Mouse (Mus musculus): Measurements from ENCODE around the gene Gm28551.
A peak's percentile ranks its signal among the peaks of the same experiment; 100 is the strongest.
"Not testable (repeated sequence)": the region's sequence is repeated elsewhere in the genome, so short reads cannot be mapped to it uniquely, and the experiment has no call there.

Gene Gm28551

DNA sequence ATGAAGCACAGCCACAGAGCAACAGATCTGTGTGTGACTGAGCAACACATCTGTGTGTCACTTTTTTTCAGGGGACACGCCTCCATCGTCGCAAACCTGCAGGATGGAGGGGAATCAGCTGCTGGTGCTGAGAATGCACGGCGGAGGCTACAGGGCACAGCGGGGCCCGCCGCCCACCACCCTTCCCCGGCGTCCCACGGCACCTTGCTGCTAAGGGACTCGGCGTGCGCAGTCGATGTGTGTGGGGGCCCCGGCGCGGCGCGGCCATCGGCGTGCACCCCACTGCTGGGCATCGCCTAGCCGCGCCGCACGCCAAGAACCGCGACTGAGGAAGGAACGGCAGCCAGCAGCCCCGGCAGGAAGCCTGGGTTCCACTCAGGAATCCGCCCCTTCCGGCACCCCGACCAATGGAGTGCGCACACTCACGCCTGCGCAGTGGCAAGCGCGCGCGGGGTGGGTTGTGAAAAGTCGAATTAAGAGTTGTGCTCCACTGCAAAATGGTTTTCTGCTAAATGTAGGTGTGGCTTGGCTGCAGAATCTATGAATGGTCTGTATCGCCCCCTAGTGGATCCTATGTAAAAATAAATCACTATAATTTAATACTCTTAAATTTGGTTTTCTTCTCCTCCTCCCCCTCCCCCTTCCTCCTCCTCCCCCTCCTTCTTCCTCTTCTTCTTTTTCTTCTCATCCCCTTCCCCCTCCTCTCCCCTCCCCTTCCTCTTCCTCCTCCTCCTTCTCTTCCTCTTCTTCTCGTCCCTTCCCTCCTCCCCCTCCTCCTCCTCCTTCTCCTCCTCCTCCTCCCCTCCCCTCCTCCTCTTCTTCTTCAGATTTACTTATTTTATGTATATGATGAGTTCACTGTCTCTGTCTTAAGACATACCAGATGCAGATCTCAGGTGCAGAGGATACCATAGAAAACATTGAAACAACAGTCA is at the start of gene Gm28551, which contains the start of the genes Asdurf and Asnsd1:
Gene Gm28551 (minus strand): TSS at position 341 of the 935 bp plus-strand sequence.
Gene Asdurf (minus strand): TSS at position 293 of the 935 bp plus-strand sequence.
Gene Asnsd1 (minus strand): TSS at position 426 of the 935 bp plus-strand sequence.
- DNase-seq, result peak; percentile 97

- DNase-seq, result peak; percentile 21
Observed at GRCm38 (mm10) chr1:53393936-53394760, 41.7 kb upstream of the Gm28551 start.

DNA sequence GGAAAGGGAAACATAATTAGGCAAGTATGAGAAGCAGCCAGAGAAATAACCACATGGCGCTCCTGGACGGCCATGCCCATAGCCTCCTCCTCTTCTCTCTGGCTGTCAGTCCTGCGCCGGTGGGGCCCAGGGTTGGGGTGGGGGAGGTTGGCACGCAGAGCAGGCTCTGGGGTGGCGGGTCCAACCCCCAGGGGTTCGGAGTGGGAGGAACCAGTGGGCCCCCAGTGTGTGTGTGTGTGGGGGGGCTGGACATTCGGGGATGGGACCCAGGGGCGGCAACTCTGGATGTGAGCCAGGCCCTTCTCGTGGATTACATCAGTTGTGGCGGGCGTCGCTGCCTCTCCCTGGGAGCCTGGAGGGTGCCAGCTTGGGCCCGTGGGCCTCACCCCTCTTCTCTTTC is 36.3 kb upstream of the Gm28551 start:
- DNase-seq, result no peak

- DNase-seq, result no peak
Observed at GRCm38 (mm10) chr1:53384085-53384688, 31.7 kb upstream of the Gm28551 start.

GRCm38 (mm10) chr1:53377731-53378130 is 25.3 kb upstream of the Gm28551 start:
- no peak for DNase-seq

- DNase-seq, result not testable (repeated sequence)
Observed at GRCm38 (mm10) chr1:53375965-53376364, 23.5 kb upstream of the Gm28551 start.

DNA sequence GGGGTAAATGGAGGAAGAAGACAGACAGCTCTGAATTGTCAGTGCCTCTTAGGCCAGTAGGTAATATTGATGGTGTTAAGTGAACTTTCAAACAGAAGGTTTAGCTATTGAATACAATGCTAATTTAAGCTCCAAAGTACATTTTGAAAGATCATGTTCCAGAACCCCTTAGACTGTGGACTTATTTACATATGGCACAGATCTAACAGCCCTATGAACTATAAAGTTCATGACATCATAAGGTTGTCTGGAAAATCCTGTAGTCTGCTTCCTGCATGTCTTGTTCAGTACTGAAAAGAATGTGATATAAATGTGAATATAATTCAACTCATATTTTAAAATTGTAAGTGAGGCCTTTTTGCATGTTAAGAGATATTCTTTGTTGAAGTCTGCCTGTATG is 6.5 kb upstream of the Gm28551 start:
- DNase-seq, result no peak

DNA sequence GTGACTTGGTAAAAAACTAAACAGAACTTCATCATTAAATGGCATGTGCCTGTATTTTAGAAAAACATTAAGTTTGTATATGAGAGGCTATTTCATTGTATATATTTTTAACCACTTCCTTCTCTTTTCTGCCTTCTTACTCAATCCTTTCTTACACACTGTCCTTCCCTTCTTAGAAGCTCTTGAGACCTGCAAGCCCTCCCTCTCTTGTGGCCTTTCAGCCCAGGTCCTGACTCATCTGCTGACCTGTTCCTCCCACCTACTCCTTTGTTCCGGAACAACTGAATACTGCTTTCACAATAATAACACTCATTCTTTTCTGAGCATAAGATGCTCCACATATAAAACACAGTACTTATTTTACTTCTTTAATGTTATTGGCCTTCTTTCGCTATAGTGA is 11.4 kb downstream of the Gm28551 start:
- DNase-seq, result no peak

DNA sequence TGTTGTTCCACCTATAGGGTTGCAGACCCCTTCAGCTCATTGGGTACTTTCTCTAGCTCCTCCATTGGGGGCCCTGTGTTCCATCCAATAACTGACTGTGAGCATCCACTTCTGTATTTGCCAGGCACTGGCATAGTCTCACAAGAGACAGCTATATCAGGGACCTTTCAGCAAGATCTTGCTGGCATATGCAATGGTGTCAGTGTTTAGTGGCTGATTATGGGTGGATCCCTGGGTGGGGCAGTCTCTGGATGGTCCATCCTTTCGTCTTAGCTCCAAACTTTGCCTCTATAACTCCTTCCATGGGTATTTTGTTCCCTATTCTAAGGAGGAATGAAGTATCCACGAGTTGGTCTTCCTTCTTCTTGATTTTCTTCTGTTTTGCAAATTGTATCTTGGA is 15.1 kb downstream of the Gm28551 start:
- not testable (repeated sequence) for DNase-seq

GRCm38 (mm10) chr1:53335465-53335864 is 17.0 kb downstream of the Gm28551 start:
- DNase-seq, result no peak

GRCm38 (mm10) chr1:53333527-53333926 is 18.9 kb downstream of the Gm28551 start:
- not testable (repeated sequence) for DNase-seq

DNA sequence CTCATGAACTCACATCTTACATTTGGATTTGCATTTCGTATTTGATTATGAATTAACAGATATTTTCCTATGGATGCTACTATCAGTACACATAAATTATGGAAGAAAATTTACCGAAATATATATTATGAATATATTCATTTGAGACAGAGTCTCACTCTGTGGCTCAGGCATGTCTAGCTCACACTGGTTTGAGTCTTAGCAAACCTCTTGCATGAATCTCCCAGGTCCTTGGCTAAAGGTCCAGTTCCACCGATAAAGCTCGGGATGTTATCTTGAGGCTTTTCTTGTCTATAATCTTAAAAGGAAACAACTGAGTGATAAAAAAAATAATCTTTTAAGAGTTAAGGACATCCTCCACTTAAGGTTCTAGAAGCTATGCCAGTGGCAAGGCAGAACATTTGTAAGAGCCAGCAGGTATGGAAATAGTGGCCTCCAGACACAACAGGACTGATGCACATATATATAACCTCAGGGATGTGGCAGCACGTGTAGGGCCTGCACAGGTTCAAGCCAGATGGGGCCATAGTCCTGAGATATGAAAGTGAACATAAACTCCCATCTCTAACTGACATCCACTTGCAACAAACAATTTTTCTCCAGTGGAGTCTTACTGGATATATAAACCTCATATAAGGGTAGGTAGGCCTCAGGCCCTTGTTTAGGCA is 27.5 kb downstream of the Gm28551 start:
- DNase-seq, result no peak

DNA sequence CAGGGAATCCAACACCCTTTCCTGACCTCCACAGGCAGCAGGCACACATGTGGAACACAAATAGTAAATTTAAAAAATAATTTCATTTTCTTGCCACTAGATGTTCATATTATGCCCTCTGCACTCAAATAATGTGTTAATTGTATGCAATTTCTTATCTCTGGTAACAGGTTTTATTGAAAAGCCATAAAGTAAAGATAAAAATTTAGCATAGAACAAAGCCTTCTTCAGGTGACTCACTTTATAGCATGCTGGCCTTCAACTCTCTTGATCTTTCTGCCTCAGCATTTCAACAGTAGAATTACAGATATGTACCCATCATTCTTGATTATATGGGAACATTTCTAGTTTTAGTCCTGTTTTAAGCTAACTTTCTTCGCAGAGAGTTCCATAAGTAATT is 28.2 kb downstream of the Gm28551 start:
- no peak for DNase-seq

GRCm38 (mm10) chr1:53323254-53323653 is 29.2 kb downstream of the Gm28551 start:
- no peak for DNase-seq

- no peak for DNase-seq
Observed at GRCm38 (mm10) chr1:53321662-53322344, 30.7 kb downstream of the Gm28551 start.

- peak; percentile 88 for DNase-seq
Observed at GRCm38 (mm10) chr1:53312989-53313967, 39.2 kb downstream of the Gm28551 start, which contains the start of gene Osgepl1. Osgepl1 (plus strand) TSS chr1:53313624.

DNA sequence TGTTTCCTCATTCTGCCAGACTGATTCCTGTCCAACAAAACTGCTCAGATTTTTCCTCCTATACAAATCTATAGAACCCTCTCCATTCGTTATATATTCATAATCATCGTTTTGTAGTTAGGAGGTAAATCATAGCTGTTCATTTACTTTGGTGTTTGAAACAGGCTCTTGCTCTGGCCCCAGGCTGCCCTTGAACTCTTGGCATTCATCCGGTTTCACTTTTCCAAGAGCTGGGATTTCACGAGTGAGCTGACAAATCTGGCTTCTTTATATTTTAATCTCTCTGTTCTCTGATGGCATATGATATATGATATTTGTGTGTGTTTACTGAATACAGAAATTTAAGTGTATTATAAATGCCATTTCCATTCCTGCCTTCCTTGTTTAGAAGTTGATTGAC is 52.0 kb downstream of the Gm28551 start:
- no peak for DNase-seq

DNA sequence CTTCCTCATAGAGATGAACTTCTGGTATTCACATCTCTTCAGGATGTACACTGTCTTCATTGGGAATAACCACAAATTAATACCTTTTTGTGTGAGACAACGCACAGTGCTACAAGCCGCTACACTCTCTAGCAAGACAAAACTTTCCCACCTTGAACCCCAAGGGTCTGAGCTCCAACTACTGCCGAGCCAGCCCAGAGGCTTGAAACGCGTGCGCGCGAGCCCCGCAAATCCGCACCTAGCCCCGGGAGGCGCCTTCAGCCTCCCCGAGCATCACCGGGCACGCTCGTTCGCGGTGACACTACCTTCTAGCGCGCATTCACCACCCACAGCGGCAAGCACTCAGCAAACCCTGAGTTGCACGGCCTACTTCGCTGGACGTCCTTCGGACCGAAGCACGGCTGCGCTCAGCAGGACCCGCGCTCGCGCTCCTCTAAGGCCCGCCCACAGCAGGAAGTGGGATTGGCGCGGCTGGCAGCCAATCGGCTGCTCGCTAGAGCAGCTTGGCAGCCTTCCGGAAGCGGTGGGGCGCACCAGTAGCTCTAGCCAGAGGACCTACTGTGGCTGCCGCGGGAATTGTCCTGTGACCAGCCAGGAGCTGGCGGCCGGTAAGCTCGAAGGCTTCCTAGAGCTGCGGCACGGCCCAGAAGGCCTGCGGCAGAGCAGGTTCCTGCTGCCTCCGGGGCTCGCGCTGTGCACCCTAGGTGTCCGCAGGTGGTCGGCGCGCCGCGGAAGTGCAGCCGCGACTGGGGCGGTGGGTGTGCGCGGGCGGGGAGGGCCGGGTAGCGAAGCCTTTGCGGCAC is 55.7 kb downstream of the Gm28551 start, which contains the start of the genes Pms1, Ormdl1 and Gm28778:
Gene Pms1 (minus strand): TSS at position 438 of the 803 bp plus-strand sequence.
Gene Ormdl1 (plus strand): TSS at position 515 of the 803 bp plus-strand sequence.
Gene Gm28778 (plus strand): TSS at position 531 of the 803 bp plus-strand sequence.
- peak; percentile 96 for DNase-seq

GRCm38 (mm10) chr1:53291197-53291596 is 61.3 kb downstream of the Gm28551 start:
- no peak for DNase-seq

All from right cerebral cortex, adult 18-20 months (tissue).